Mouse (Mus musculus) cerebellum, adult 2 months (tissue): ENCODE measurements around the gene Ndufb6. TPM values are rescaled to one million over a fixed set of nuclear protein-coding genes. Genes with fewer than 3 reads are reported as not detected.

Experiments used
- DNase-seq, 2 experiments: peaks; one replicate each; pipeline ENCODE4 v3.0.0; 2021
- H3K27ac ChIP-seq: fragments of 200-500 bp; 2 replicates; pipeline ENCODE4 v1.5.1; 2012; ENCODE audit warnings: low read length, control low read depth, inconsistent platforms; ENCODE audit not compliant: insufficient read depth
- H3K27me3 ChIP-seq: fragments of 200-500 bp; 2 replicates; pipeline ENCODE4 v1.6.1; 2012; ENCODE audit warnings: inconsistent platforms, mild to moderate bottlenecking, low read length, moderate library complexity; ENCODE audit not compliant: control insufficient read depth, insufficient read depth
- H3K4me1 ChIP-seq: fragments of 200-500 bp; 2 replicates; pipeline ENCODE4 v1.6.1; 2011; ENCODE audit warnings: low read length; ENCODE audit not compliant: control insufficient read depth, insufficient read depth
- H3K4me3 ChIP-seq: fragments of 200-500 bp; replicated peaks from 2 replicates; pipeline ENCODE3; 2011; ENCODE audit warnings: mild to moderate bottlenecking, low read depth, low read length, control low read depth; ENCODE audit not compliant: insufficient read depth
- CTCF ChIP-seq: fragments of 200-500 bp; IDR thresholded peaks from 2 replicates; pipeline ENCODE4 v1.5.1; 2011; ENCODE audit warnings: low read depth, mild to moderate bottlenecking, control low read depth, low read length, moderate library complexity, borderline replicate concordance; ENCODE audit not compliant: insufficient read depth
- POLR2A ChIP-seq: fragments of 200-500 bp; IDR thresholded peaks from 2 replicates; pipeline ENCODE4 v1.6.1; 2011; ENCODE audit warnings: low read length, control low read depth, borderline replicate concordance; ENCODE audit not compliant: insufficient read depth
- WGBS: fragments of 180-500 bp; shearing (Covaris S2); methylation state at CpG from one replicate; pipeline ENCODE4 v1.1.7; 2018; 5-methylcytosine and 5-hydroxymethylcytosine counted together
- polyA plus RNA-seq: library from polyadenylated mRNA; depleted of rRNA; stranded (reverse); fragments of >200 nt; gene quantifications from 2 replicates; pipeline ENCODE4 v1.2.3, GENCODE M21; 2012; rRNA removed

Ndufb6 gene
- polyA plus RNA-seq, result 202 and 210 TPM in 2 replicates

DNA sequence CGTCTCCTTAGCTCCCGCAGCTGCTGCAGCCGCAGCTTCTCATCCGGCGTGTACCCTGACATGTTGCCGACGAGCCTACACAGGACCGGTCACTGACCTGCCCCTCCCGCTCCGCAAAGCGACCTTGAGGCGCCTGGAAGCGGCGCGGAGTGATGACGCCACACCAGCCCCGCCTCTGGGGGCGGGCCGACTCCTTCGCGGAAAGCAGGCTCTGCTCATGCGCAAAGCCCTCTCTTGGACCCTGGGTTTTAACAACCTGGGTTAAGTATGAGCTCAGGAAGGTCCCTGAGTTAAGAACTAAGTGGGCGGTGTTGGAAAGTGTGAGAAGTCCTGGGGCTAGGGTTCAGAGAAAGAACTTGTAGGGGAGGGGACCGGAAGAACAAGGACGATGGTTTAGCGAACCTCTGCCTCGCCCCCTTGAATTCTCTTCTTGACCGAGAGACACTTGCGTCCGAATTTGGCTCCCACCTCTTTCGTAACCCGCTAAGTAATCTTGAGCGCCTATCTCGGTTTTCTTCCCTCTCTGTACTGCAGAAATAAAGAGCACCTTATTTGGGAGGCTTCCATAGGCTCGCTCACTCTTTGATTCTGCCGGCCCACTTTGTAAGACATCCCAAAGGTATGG is at the start of gene Ndufb6:
TSS of gene Ndufb6 (minus strand) at position 146 of the 625 bp plus-strand sequence.
- no peaks in the 10 kb centered on the region for H3K4me1 ChIP-seq
- H3K4me3 ChIP-seq, result peak within 1 kb of the TSS; percentile 85
- no peaks in the 10 kb centered on the region for H3K27me3 ChIP-seq
- peak; percentile 96 for TF ChIP-seq POLR2A
- no peak for TF ChIP-seq CTCF
- peak; percentile 94 to 95 for DNase-seq
- H3K27ac ChIP-seq, result peak within 1 kb of the TSS; percentile 75
- WGBS, result under 1% methylated on average over 36 of the region's 36 CpGs

DNA sequence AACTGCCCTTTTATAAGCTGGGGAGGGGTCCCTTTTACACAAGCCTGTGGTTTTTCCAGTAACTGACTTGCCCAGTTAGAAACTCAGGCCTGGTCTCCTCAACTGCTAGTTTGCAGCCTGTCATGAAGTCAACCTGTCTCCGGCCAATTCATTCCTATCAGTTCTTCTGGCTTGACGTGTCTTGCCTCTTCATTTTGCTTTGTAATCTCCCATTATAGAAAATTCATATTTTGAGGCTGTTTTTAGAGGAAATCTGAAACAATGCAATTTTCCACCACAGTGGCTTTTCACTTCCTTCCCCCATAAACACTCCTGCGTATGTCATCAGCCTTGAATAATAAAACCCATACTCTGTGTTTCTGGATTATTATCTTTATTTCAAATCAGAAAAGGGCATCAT is 47.9 kb upstream of the Ndufb6 start:
- WGBS, result 85% methylated on average over 3 of the region's 3 CpGs

DNA sequence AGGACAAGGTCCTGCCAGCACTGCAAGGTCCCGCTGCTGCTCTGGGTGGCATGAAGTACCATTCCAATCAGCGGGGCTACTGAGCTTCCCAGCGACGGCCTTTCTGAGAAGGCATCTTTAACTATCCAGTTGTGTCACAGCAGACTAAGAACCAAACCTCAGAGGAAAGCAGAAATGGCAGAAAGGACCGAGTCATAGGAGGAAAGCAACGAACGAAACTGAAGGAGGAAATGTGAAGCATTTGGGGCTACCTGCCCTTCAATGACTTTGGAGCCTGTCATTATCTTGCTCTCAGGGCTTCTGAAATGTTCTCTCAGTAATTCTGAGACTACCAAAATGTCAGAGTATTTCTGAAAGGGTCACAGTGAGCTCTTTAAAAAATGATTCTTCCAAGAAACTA is 45.4 kb upstream of the Ndufb6 start:
- Histone ChIP-seq H3K4me1 (no peaks in the 10 kb centered on the region), H3K4me3 (no peak overlapping the region), H3K27me3 (no peaks in the 10 kb centered on the region), H3K27ac (no peak overlapping the region)
- WGBS, result 82% methylated on average over 7 of the region's 7 CpGs
- no peak for DNase-seq
- TF ChIP-seq CTCF (no peak), POLR2A (no peak)

More for the DNA sequence above, 47.9 kb upstream of the Ndufb6 start:
- TF ChIP-seq POLR2A (no peak), CTCF (no peak)
- H3K4me3 ChIP-seq, result no peak overlapping the region
- no peaks in the 10 kb centered on the region for H3K27me3 ChIP-seq
- H3K4me1 ChIP-seq, result no peaks in the 10 kb centered on the region
- no peak overlapping the region for H3K27ac ChIP-seq
- no peak for DNase-seq

DNA sequence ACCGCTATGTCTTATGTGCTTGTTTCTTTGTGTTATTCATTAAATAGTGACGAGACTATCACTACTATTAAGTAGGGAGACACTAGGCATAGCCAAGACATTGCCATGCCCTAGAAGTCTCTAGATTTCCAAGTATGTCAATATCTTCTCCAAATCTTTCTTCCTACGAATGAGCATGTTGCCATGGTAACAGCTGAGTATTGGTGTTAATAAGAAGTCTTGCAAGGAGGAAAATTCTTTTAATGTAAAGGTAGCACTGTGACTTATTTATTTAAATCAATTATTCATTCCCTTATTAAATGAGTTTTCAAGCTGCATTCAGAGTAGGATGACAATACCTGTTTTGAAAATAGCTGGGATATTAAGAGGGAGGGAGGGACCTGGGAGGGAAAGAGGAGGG is 38.2 kb upstream of the Ndufb6 start:
- 73% methylated on average over 3 of the region's 3 CpGs for WGBS
- no peak for DNase-seq
- H3K27me3 ChIP-seq, result no peaks in the 10 kb centered on the region
- no peaks in the 10 kb centered on the region for H3K4me1 ChIP-seq
- no peak for TF ChIP-seq POLR2A
- no peak for TF ChIP-seq CTCF
- no peak overlapping the region for H3K27ac ChIP-seq
- no peak overlapping the region for H3K4me3 ChIP-seq

DNA sequence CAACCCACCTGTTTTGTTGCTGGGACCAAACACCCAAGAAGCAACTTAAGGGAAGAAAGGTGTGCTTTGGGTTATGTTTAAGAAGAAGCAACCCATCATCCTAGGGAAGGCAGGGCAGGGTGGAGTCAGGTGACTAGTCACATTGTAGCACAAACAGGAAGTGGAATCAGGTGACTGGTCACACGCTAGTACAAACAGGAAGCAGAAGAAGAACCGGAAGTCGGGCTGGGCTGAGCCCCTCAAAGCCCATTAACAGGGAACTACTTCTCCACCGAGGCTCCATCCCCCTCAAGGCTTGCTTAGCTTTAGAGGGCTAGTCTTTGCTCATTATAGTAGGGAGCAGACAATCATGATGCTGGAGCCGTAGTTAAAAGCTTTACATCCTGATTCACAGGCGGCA is 33.8 kb upstream of the Ndufb6 start:
- no peak for DNase-seq
- H3K4me1 ChIP-seq, result no peaks in the 10 kb centered on the region
- H3K27me3 ChIP-seq, result no peaks in the 10 kb centered on the region; the same call in 1 of the 2 replicates
- H3K4me3 ChIP-seq, result no peak overlapping the region
- H3K27ac ChIP-seq, result no peak overlapping the region
- TF ChIP-seq CTCF, result no peak
- 87% methylated on average over 6 of the region's 6 CpGs for WGBS

DNA sequence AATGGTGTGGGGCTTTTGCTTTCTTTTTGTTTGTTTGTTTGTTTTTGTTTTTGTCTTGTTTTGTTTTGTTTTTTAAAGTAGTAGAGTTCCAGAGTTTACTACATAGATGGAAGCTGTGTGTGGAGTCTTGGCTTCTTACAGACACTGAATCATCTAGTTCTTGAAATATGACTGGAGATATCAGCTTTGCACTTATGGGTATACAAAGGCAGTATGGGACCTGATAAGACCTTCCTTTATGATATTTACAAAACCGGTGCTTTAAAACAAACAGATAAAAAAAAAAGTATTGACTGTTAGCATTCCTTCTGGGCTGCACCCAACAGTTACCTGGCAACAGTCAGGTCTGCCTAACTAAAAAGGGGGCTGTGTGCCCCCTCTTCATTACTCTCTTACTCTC is 33.0 kb upstream of the Ndufb6 start:
- Histone ChIP-seq H3K4me1 (no peaks in the 10 kb centered on the region), H3K4me3 (no peak overlapping the region), H3K27ac (no peak overlapping the region), H3K27me3 (no peaks in the 10 kb centered on the region; the same call in 1 of the 2 replicates)
- WGBS, result 87% methylated on average over 1 of the region's 1 CpGs
- no peak for DNase-seq
- TF ChIP-seq POLR2A, result no peak
- no peak for TF ChIP-seq CTCF

DNA sequence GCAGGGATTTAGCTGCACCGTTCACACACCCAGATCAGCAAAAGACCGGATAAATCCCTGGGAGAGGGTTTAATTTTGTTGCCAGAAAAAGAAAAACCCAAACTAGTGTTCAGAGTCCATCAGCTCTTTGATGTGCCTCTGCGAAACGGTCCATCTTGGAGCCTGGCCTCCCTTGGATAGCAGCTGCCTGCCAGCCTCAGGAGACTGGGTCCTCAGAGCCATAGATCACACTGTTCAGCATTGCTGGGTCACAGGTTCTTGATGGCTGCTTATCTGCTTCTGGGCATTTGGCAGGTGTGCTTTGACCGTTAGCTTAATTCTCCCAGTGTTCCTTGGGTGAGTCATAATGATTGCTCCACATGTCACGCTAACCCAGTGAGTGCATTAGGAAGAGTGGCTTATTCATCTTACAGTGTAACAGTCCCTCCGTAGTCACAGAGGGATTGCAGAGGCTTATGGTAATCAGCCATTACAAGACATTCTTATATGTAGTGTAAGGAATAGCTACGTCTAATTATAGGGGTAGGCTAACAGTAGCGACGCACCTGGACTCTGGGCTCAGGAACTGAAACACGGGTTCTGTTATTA is 31.7 kb upstream of the Ndufb6 start:
- H3K27ac ChIP-seq, result no peak overlapping the region
- WGBS, result 73% methylated on average over 11 of the region's 11 CpGs
- H3K4me1 ChIP-seq, result no peaks in the 10 kb centered on the region
- no peak overlapping the region for H3K4me3 ChIP-seq
- H3K27me3 ChIP-seq, result no peaks in the 10 kb centered on the region; the same call in 1 of the 2 replicates
- no peak for DNase-seq
- no peak for TF ChIP-seq CTCF
- TF ChIP-seq POLR2A, result no peak

DNA sequence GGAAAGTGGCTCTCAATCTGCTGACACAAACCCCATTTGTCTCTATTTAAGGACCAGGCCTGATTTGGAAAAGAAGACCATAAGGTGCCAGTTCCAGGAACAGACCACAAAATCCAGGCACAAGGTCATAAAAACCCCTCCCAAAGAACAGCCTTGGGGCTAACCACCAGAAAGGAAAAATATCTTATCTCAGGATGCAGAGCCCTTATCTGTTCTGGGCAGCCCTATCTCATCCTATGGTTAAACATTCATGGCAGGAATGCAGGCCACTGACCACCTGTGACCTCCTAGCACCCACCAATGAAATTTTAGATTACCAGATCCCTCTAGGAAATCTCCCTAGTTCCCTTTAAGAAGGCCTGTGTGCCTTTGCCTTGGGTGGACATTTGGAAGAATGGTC is 30.5 kb upstream of the Ndufb6 start:
- H3K27ac ChIP-seq, result no peak overlapping the region
- H3K4me1 ChIP-seq, result no peaks in the 10 kb centered on the region
- no peak overlapping the region for H3K4me3 ChIP-seq
- DNase-seq, result no peak
- no peak for TF ChIP-seq CTCF
- no peak for TF ChIP-seq POLR2A
- H3K27me3 ChIP-seq, result no peaks in the 10 kb centered on the region; the same call in 1 of the 2 replicates
